Mouse (Mus musculus): ENCODE data around the gene Gm42421.

Gm42421 gene

GRCm38 (mm10) chr5:143927875-143928274, at the start of gene Gm42421:
Gm42421 (plus strand) TSS chr5:143928175.
- no peak for DNase-seq

- DNase-seq: no peak
Measured at GRCm38 (mm10) chr5:143885274-143885673, 42.7 kb upstream of the Gm42421 start.

GRCm38 (mm10) chr5:143890741-143891140, 37.2 kb upstream of the Gm42421 start:
- DNase-seq: no peak

GRCm38 (mm10) chr5:143892255-143892886, 35.6 kb upstream of the Gm42421 start:
- no peak for DNase-seq

- DNase-seq: peak in 1 of 2 experiments; percentile 4
Measured at GRCm38 (mm10) chr5:143893396-143893795, 34.6 kb upstream of the Gm42421 start.

GRCm38 (mm10) chr5:143897635-143898330, 30.2 kb upstream of the Gm42421 start, which contains the start of gene Ankrd61:
Ankrd61 (minus strand) TSS chr5:143897685.
- DNase-seq: no peak

GRCm38 (mm10) chr5:143902111-143902510, 25.9 kb upstream of the Gm42421 start:
- peak in 1 of 2 experiments; percentile 17 for DNase-seq

GRCm38 (mm10) chr5:143903813-143904212, 24.2 kb upstream of the Gm42421 start:
- no peak for DNase-seq

- DNase-seq: no peak
Measured at GRCm38 (mm10) chr5:143906429-143906828, 21.5 kb upstream of the Gm42421 start.

- no peak for DNase-seq
Measured at GRCm38 (mm10) chr5:143908926-143909325, 19.0 kb upstream of the Gm42421 start.

- DNase-seq: peak; percentile 96 to 98
Measured at GRCm38 (mm10) chr5:143909417-143910400, 18.3 kb upstream of the Gm42421 start, which contains the start of the genes Aimp2 and Pms2. Aimp2 (minus strand) TSS chr5:143909847. Pms2 (plus strand) TSS chr5:143909964.

GRCm38 (mm10) chr5:143916221-143916620, 11.8 kb upstream of the Gm42421 start:
- no peak for DNase-seq

GRCm38 (mm10) chr5:143917418-143917817, 10.6 kb upstream of the Gm42421 start:
- peak; percentile 67 to 85 for DNase-seq

GRCm38 (mm10) chr5:143918120-143918519, 9.9 kb upstream of the Gm42421 start:
- no peak for DNase-seq

- no peak for DNase-seq
Measured at GRCm38 (mm10) chr5:143924781-143925452, 3.1 kb upstream of the Gm42421 start.

- DNase-seq: no peak
Measured at GRCm38 (mm10) chr5:143929291-143929690, 1.3 kb downstream of the Gm42421 start.

- DNase-seq: no peak
Measured at GRCm38 (mm10) chr5:143930656-143931055, 2.7 kb downstream of the Gm42421 start.

- no peak for DNase-seq
Measured at GRCm38 (mm10) chr5:143931863-143932580, 4.0 kb downstream of the Gm42421 start.

GRCm38 (mm10) chr5:143932831-143933230, 4.9 kb downstream of the Gm42421 start, which contains the start of gene Rsph10b:
Rsph10b (plus strand) TSS chr5:143933035.
- peak in 1 of 2 experiments; percentile 14 for DNase-seq

GRCm38 (mm10) chr5:143933414-143933813, 5.4 kb downstream of the Gm42421 start:
- DNase-seq: no peak

GRCm38 (mm10) chr5:143933875-143934274, 5.9 kb downstream of the Gm42421 start:
- no peak for DNase-seq

Data from kidney, postnatal 36 days (tissue).